In genomic region chr9:66274657-66275056, GRCm38 (mm10) we compare ENCODE assay signal across 12 mouse cellular contexts.
DNase-seq lines count a peak whose midpoint lies in the region; ATAC-seq and TF ChIP-seq lines count a peak whose summit lies in the region.
"Had no signal": no experiment of that assay in that cellular context is flagged by ENCODE, and none has a peak within 500 bp of the region (broad histone marks: within the 10 kb centered on the region; RNA-seq: fewer than 3 reads in every experiment).

No protein-coding gene starts in this region.

- H3K4me1 ChIP-seq in kidney, embryonic 14.5 days (ENCODE audit: control insufficient read depth, insufficient read depth, low read length), result peaks cover 24% of the 10 kb centered on the region; the same call in 1 of the 2 replicates
- peaks cover 40 to 97% of the 10 kb centered on the region in 2 experiments for H3K4me1 ChIP-seq in CH12.LX (ENCODE audit: control insufficient read depth in 1 of 2, insufficient read depth in 2 of 2)
- peaks cover 23% of the 10 kb centered on the region for H3K4me1 ChIP-seq in embryonic facial prominence, embryonic 15.5 days
- peaks cover 17% of the 10 kb centered on the region for H3K4me1 ChIP-seq in midbrain, embryonic 15.5 days

- TF ChIP-seq EP300 in CH12.LX (IDR thresholded peaks at IDR 0.05; ENCODE audit: low read length), result no peak

- H3K4me3 ChIP-seq in kidney, embryonic 14.5 days (ENCODE audit: low read length), result no peak overlapping the region
- H3K4me3 ChIP-seq in CH12.LX (replicated peaks in 1 of 3; ENCODE audit: low read depth in 2 of 3, low read length in 2 of 3, poor library complexity in 1 of 3), result no peak overlapping the region
- no peak overlapping the region for H3K4me3 ChIP-seq in embryonic facial prominence, embryonic 15.5 days (replicated peaks)
- no peak overlapping the region for H3K4me3 ChIP-seq in midbrain, embryonic 15.5 days

- DNase-seq in kidney, postnatal 36 days, result no peak
- DNase-seq in CH12.LX (ENCODE audit: extremely low read depth), result no peak
- no peak for DNase-seq in adrenal gland, adult 2 months
- DNase-seq in testis, postnatal 10 days (ENCODE audit: low spot score), result no peak
- DNase-seq: adrenal gland, adult 8-10 months; cerebellum, adult 11-12 months; kidney, postnatal 25 days; thymus, postnatal 36 days had no signal

- WGBS in kidney, embryonic 14.5 days, result 53% methylated on average over 3 of the region's 3 CpGs
- WGBS in embryonic facial prominence, embryonic 15.5 days, result 37% methylated on average over 3 of the region's 3 CpGs
- WGBS in midbrain, embryonic 15.5 days, result 31% methylated on average over 3 of the region's 3 CpGs

- no peaks in the 10 kb centered on the region for H3K9me3 ChIP-seq in kidney, embryonic 14.5 days (ENCODE audit: control insufficient read depth, low read length)
- H3K9me3 ChIP-seq in CH12.LX (replicated peaks; ENCODE audit: low read length), result no peaks in the 10 kb centered on the region
- H3K9me3 ChIP-seq in embryonic facial prominence, embryonic 15.5 days (replicated peaks), result no peaks in the 10 kb centered on the region
- H3K9me3 ChIP-seq in midbrain, embryonic 15.5 days, result no peaks in the 10 kb centered on the region
- H3K9me3 ChIP-seq: heart, embryonic 10.5 days had no signal

- no peak overlapping the region for H3K27ac ChIP-seq in kidney, embryonic 14.5 days (ENCODE audit: low read depth, low read length)
- peak overlapping the region; percentile 26; the same call in 1 of the 2 replicates for H3K27ac ChIP-seq in CH12.LX (ENCODE audit: insufficient read depth, low read depth)
- H3K27ac ChIP-seq in embryonic facial prominence, embryonic 15.5 days (replicated peaks), result 0 out of 2 replicates have a peak overlapping the region, but pooled peaks have one; percentile 24
- no peak overlapping the region for H3K27ac ChIP-seq in midbrain, embryonic 15.5 days

- H3K36me3 ChIP-seq in kidney, embryonic 14.5 days (ENCODE audit: control insufficient read depth, insufficient read depth, low read length), result no peaks in the 10 kb centered on the region
- peaks cover 0 to 21% of the 10 kb centered on the region in 2 experiments for H3K36me3 ChIP-seq in CH12.LX (replicated peaks in 1 of 2; ENCODE audit: control insufficient read depth in 1 of 2, insufficient read depth in 1 of 2, low read length in 1 of 2)
- no peaks in the 10 kb centered on the region for H3K36me3 ChIP-seq in embryonic facial prominence, embryonic 15.5 days
- H3K36me3 ChIP-seq in midbrain, embryonic 15.5 days (replicated peaks), result no peaks in the 10 kb centered on the region
- H3K36me3 ChIP-seq: heart, embryonic 10.5 days had no signal

- no peaks in the 10 kb centered on the region for H3K27me3 ChIP-seq in kidney, embryonic 14.5 days (ENCODE audit: control insufficient read depth, insufficient read depth, low read length)
- H3K27me3 ChIP-seq in CH12.LX (replicated peaks), result no peaks in the 10 kb centered on the region
- no peaks in the 10 kb centered on the region for H3K27me3 ChIP-seq in embryonic facial prominence, embryonic 15.5 days
- H3K27me3 ChIP-seq in midbrain, embryonic 15.5 days (replicated peaks), result no peaks in the 10 kb centered on the region

- no peak for ATAC-seq in kidney, embryonic 14.5 days (ENCODE audit: low FRiP score, low TSS enrichment)
- ATAC-seq in embryonic facial prominence, embryonic 15.5 days (ENCODE audit: insufficient number of reproducible peaks, low FRiP score, low TSS enrichment, low read depth), result no peak
- ATAC-seq in midbrain, embryonic 15.5 days (replicated peaks), result no peak

- TF ChIP-seq POLR2A in CH12.LX (IDR thresholded peaks at IDR 0.05; ENCODE audit: low read depth, low read length), result no peak; the same call in 1 of the 2 replicates

- peak overlapping the region; percentile 41; the same call in 1 of the 2 replicates for H3K4me2 ChIP-seq in kidney, embryonic 14.5 days (replicated peaks; ENCODE audit: low read depth, low read length)
- no peak overlapping the region for H3K4me2 ChIP-seq in CH12.LX (ENCODE audit: insufficient read depth, low read depth, poor library complexity, severe bottlenecking)
- H3K4me2 ChIP-seq in embryonic facial prominence, embryonic 15.5 days (replicated peaks), result no peak overlapping the region
- H3K4me2 ChIP-seq in midbrain, embryonic 15.5 days, result peak overlapping the region; percentile 46; the same call in 1 of the 2 replicates

- dilution Hi-C loops in CH12.LX (cut with MboI; ENCODE audit: extremely low pct_ligation_motif_present, extremely low pct_unique_long_range_greater_than_20kb, low sequenced_read_pairs), result no loop called here

- in situ Hi-C loops in CH12.LX (cut with MboI; ENCODE audit: low pct_ligation_motif_present, low pct_unique_long_range_greater_than_20kb, low sequenced_read_pairs), result loop anchor here (25.0 kb wide), 1 partner anchor 338 kb away; no protein-coding TSS in a partner anchor

- no peak for TF ChIP-seq CTCF in CH12.LX (conservative IDR thresholded peaks at IDR 0.05 in 1 of 2, IDR thresholded peaks at IDR 0.05 in 1 of 2; ENCODE audit: low read depth in 2 of 2, low read length in 2 of 2)

- no peak overlapping the region for H3K9ac ChIP-seq in kidney, embryonic 14.5 days (ENCODE audit: low read depth, low read length)
- no peak overlapping the region; the same call in 1 of the 2 replicates for H3K9ac ChIP-seq in CH12.LX (ENCODE audit: insufficient read depth, low read depth)
- H3K9ac ChIP-seq in embryonic facial prominence, embryonic 15.5 days, result no peak overlapping the region
- H3K9ac ChIP-seq in midbrain, embryonic 15.5 days, result no peak overlapping the region

- H3K79me2 ChIP-seq in CH12.LX (replicated peaks; ENCODE audit: control insufficient read depth, extremely low read depth, insufficient read depth, poor library complexity, severe bottlenecking), result no peaks in the 10 kb centered on the region

- no peak for TF ChIP-seq RAD21 in CH12.LX (IDR thresholded peaks at IDR 0.05; ENCODE audit: low read depth, low read length)

TF ChIP-seq in CH12.LX, 34 proteins besides CTCF, POLR2A, EP300 and RAD21:
- TF ChIP-seq PAX5 (IDR thresholded peaks at IDR 0.05; ENCODE audit: low read length) (no peak), ETS1 (conservative IDR thresholded peaks at IDR 0.05; ENCODE audit: low read depth, low read length) (no peak), NRF1 (IDR thresholded peaks at IDR 0.05; ENCODE audit: low read depth, low read length) (no peak), NELFE (IDR thresholded peaks at IDR 0.05; ENCODE audit: low read depth, low read length) (no peak), MAFK (IDR thresholded peaks at IDR 0.05; ENCODE audit: insufficient replicate concordance, low read length) (no peak), MXI1 (IDR thresholded peaks at IDR 0.05; ENCODE audit: low read depth, low read length) (no peak), SIN3A (IDR thresholded peaks at IDR 0.05; ENCODE audit: low read length) (no peak), ZMIZ1 (IDR thresholded peaks at IDR 0.05; ENCODE audit: low read depth, low read length) (no peak), MAZ (IDR thresholded peaks at IDR 0.05; ENCODE audit: low read depth, low read length) (no peak), HCFC1 (IDR thresholded peaks at IDR 0.05; ENCODE audit: low read depth, low read length) (no peak), ZNF384 (IDR thresholded peaks at IDR 0.05; ENCODE audit: low read depth, low read length) (no peak), POLR2AphosphoS2 (IDR thresholded peaks at IDR 0.05; ENCODE audit: low read depth, low read length) (no peak), MYC (IDR thresholded peaks at IDR 0.05; ENCODE audit: low read depth, low read length) (no peak), JUN (IDR thresholded peaks at IDR 0.05; ENCODE audit: insufficient read depth, low read depth, low read length) (no peak), ELF1 (IDR thresholded peaks at IDR 0.05; ENCODE audit: low read depth, low read length) (no peak), TCF12 (IDR thresholded peaks at IDR 0.05; ENCODE audit: low read depth, low read length) (no peak), MAX (IDR thresholded peaks at IDR 0.05; ENCODE audit: low read length) (no peak), RCOR1 (conservative IDR thresholded peaks at IDR 0.05; ENCODE audit: low read depth, low read length) (no peak)

Comparison
In these comparisons a context has a peak if more than half of its experiments do, and no peak if none do; other contexts are left out.
1. H3K27ac ChIP-seq: peak in CH12.LX (single experiment) and embryonic facial prominence, embryonic 15.5 days (single experiment); none in kidney, embryonic 14.5 days (single experiment) and midbrain, embryonic 15.5 days (single experiment).
2. H3K4me2 ChIP-seq: peak in kidney, embryonic 14.5 days (single experiment) and midbrain, embryonic 15.5 days (single experiment); none in CH12.LX (single experiment) and embryonic facial prominence, embryonic 15.5 days (single experiment).